Mouse (Mus musculus) R1 (cell line): ENCODE results near the gene Wbp4.
"Not testable (repeated sequence)": the region's sequence is repeated elsewhere in the genome, so short reads cannot be mapped to it uniquely, and the experiment has no call there.

Source experiments
- DNase-seq: peaks from one replicate; pipeline ENCODE4 v3.0.0-alpha.2; 2018; ENCODE audit warnings: low read depth, low spot score

Wbp4 gene

DNA sequence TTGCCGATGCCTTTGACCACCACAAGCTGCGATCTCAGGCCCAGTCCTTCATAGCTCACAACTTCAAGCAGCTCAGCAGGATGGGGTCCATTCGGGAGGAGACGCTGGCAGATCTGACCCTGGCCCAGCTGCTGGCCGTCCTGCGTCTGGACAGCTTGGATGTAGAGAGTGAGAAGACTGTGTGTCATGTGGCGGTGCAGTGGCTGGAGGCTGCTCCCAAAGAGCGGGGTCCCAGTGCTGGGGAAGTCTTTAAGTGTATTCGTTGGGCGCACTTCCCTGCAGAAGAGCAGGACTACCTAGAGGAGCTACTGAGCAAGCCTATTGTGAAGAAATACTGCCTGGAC, 28.8 kb downstream of the Wbp4 start:
- DNase-seq = not testable (repeated sequence)

DNA sequence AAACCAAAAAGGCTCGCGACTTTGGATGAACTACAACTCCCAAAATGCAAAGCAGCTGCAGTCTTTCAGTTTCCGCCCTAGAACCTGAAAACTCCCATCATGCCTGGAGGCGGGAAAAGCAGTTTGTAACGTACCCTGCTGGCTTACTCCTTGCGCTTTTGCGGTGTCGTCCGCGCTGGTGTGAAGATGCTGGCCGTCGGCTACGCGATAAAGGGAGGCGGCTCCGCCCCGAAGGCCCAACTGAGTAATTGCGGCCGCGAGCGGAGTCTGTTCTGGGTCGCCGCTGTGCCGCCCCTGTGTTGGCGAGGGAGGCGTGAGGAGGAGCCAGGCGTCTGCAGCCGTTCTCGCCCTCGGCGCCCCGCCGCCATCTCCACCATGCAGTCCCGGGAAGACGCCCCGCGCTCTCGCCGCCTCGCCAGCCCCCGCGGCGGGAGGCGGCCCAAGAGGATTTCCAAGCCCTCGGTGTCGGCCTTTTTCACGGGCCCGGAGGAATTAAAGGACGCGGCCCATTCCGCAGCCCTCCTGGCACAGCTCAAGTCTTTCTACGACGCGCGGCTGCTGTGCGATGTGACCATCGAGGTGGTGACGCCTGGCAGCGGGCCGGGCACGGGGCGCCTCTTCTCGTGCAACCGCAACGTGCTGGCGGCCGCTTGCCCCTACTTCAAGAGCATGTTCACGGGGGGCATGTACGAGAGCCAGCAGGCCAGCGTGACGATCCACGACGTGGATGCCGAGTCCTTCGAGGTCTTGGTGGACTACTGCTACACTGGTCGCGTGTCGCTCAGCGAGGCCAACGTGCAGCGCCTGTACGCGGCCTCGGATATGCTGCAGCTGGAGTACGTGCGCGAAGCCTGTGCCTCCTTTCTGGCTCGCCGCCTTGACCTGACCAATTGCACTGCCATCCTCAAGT, 29.4 kb downstream of the Wbp4 start, which contains the start of gene Kbtbd6:
Kbtbd6 (plus strand) TSS at position 155 of the 910 bp plus-strand sequence.
- peak; percentile 97 for DNase-seq

DNA sequence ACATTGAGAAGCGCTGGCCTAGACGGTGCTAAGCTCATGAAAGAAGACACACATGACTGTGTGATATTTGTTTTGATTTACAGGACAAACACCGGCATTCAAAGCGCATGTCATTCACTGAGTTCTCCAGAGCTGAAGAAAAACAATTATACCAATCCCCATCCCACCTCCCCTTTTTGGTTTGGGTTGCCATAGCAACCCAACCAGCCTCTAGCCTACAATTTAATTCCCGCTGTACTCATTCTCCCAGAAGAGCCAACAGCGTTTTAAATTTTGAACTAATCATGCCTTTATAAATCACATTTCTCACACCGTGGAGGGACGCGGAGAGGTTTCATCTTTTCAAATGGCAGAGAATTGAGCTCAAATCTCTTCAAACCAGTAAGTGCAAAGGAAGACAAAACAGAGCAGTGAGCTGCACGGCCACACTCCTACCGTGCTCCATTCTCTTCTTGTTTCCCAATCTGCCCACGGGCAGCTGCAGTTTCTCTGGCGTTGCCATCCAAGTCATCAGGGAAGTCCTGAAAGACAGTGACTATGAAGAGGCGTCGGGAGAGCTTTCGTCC, 36.2 kb downstream of the Wbp4 start:
- DNase-seq = no peak

DNA sequence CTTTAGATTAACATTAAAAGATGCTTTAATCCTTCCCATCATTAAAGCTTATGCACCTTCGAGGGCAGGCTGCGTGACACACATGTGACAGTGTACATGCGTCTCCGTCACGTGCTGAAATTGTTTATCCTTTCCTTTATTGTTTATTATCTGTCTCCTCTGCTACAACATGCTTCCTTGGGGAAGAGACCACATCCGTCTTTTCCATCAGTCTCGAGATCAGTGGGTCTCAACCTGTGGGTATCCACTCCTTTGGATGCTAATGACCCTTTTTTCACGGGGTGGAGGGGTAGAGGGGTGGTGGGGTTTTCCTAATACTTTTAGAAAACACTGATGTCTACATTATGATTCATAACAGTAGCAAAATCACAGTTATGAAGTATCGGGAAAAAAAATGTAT, 36.7 kb downstream of the Wbp4 start:
- no peak for DNase-seq

DNA sequence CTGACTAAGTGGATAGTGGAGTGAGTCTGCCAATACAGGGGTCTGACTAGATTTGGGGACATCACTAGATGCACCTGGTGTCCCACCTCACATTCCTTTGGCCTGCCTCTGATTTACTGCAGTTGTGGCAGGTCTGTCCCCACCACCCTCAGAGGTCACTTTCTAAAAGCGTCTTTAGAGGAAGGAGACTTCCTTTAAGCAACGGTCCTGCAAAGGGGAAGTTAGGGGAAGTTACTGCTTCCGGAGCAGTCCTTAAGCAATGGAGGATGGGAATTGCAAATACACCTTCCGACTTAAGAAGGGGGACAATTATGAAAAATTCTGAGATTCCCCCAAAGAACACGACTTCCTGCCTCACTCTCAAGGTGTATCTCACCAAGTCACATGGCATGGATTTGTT, 39.9 kb downstream of the Wbp4 start:
- no peak for DNase-seq

DNA sequence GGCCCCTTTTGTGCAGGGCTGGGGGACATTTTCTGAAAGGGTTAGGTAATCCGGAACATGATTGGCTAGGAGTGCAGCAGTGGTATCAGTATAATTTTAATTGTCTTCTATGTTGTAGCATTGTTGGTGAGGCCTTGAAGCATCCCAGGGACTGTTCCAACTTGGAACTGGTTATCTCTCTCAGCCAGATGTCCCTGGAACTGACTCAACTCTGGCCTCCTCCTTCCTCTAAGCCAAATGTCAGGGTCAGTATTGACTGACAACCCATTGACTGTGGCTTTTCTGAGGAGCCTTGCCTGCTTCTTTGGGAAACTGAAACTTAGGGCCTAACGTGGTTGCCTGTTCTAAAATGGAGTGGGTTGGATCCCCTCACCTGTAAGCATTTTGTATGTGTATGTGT, 40.7 kb downstream of the Wbp4 start:
- DNase-seq = no peak

DNA sequence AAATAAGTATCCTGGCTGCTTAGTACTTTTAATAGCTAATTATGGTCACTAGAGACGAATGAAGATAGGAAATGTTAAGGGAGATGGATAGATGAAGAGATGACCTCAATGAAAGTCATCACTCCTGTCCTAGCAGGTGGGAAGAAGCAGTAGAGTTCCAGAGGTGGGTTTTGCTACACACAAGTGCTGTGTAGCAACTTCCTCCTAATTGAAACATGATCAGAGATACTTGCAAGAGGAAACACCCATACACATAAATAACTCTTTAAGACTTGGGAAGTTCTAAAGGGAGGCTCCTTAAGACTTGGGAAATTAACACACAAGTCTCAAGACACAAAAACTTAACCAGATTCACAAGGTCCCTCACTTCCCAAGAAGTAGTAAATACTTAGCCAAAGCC, 47.3 kb downstream of the Wbp4 start:
- no peak for DNase-seq

DNA sequence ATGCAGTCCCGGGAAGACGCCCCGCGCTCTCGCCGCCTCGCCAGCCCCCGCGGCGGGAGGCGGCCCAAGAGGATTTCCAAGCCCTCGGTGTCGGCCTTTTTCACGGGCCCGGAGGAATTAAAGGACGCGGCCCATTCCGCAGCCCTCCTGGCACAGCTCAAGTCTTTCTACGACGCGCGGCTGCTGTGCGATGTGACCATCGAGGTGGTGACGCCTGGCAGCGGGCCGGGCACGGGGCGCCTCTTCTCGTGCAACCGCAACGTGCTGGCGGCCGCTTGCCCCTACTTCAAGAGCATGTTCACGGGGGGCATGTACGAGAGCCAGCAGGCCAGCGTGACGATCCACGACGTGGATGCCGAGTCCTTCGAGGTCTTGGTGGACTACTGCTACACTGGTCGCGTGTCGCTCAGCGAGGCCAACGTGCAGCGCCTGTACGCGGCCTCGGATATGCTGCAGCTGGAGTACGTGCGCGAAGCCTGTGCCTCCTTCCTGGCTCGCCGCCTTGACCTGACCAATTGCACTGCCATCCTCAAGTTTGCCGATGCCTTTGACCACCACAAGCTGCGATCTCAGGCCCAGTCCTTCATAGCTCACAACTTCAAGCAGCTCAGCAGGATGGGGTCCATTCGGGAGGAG, 54.5 kb downstream of the Wbp4 start:
- not testable (repeated sequence) for DNase-seq

DNA sequence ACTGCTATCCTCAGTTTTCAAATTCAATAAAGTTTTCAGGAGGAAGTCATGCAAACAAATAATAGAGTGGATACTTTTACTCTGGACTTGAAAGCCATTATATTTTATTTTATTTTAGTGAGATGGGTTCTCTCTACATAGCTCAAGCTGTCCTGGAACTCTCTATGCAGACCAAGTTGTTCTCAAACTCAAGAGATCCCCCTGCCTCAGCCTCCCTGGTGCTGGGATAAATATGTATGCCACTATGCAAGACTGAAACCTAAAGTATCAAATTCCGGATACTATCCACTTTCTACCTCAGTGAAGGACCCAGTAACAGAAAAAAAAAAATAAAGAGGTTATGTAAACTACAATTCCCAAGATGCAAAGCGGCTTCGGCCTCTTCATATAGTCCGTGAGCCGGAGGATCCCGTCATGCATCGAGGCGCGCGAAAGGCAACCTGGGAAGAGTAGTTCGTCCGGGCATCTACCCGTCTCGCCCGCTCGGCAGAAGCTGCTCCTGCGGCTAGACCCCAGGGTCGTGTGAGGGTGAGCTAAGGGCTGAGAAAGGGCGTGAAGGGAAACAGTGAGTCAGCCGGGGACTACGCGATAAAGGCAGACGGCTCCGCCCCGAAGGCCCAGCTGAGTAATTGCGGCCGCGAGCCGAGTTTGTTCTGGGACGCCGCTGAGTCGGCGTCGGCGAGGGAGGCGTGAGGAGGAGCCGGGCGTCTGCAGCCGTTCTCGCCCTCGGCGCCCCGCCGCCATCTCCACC, 55.2 kb downstream of the Wbp4 start, which contains the start of gene Kbtbd7:
Kbtbd7 (plus strand) TSS at position 533 of the 751 bp plus-strand sequence.
- DNase-seq = peak; percentile 98

DNA sequence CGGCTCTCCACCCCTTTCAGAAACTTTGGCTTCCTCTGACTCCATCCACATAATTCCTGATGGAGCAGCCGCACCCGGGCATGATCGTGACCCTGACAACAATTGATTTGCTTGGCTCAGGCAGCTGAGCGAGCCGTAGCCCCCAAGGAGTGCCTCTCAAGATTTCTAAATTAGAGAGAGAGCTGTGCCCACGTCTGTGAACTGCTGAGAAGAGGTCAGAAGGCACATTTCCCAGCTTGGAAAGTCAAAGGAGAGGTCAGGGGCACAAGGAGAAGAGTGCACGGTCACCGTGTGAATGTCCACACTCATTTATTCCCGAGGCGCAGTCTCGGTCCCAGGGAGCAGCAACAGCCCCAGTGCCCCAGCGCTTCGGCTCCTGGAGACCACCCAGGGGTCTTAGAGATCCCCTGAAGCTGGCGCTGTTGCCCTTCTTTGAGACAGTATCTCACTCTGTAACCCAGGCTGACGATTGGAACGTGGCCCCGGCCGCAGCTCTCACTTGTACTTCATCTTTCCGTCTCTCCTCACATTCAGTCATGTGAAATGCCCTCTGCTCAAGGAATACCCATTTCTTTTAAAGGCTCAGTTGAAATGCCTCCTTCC, 61.1 kb downstream of the Wbp4 start:
- DNase-seq = no peak

DNA sequence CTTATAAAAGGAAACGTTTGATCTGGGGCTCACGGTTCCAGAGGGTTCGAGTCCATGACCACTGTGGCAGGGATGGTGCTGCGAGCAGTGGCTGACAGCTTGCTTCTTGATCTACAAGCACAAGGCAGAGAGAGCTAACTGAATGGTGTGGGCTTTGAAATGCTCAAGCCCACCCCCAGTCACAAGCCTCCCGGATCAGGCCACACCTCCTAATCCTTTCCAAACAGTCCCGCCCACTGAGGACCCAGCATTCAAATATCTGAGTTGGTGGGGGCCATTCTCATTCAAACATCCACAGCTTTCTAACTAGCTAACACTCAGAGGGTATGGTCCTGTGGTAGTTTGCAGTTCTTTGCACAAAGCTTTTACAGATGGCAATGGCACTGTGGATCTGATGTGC, 68.2 kb downstream of the Wbp4 start:
- DNase-seq = peak; percentile 51

DNA sequence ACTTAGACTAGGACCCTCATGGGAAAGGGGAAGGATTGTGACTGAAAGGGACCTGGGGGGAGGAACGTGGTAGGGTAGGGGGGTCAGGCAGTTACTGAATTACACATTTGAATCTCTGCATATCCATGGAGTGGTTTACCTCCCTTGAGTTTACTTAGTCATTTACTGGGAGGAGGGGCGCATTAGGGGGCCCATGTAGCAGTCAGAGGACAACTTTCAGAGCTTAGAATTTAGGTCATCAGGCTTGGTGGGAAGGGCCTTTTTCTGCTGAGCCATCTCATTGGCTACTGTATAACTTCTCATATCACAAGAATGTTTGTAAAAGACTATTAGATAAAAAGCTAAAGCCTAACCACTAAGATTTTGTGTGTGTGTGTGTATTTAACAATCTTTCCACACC, 70.7 kb downstream of the Wbp4 start:
- no peak for DNase-seq
